20 mouse cellular contexts compared by ENCODE assay signal in genomic region chr17:31832577-31832964, GRCm38 (mm10).
"Had no signal": no experiment of that assay in that cellular context is flagged by ENCODE, and none has a peak within 500 bp of the region (broad histone marks: within the 10 kb centered on the region; RNA-seq: fewer than 3 reads in every experiment).

No protein-coding gene starts in this region.

- H3K4me3 ChIP-seq: intestine, embryonic 15.5 days; kidney, embryonic 15.5 days; left cerebral cortex, adult 2 months; limb, embryonic 13.5 days; liver, embryonic 13.5 days; lung, embryonic 15.5 days; midbrain, embryonic 12.5 days; midbrain, embryonic 15.5 days; neural tube, embryonic 12.5 days had no signal

- ATAC-seq: intestine, embryonic 15.5 days; midbrain, embryonic 15.5 days had no signal

- H3K4me2 ChIP-seq: intestine, embryonic 15.5 days; kidney, embryonic 15.5 days; limb, embryonic 13.5 days; liver, embryonic 13.5 days; lung, embryonic 15.5 days; midbrain, embryonic 12.5 days; midbrain, embryonic 15.5 days; neural tube, embryonic 12.5 days had no signal

- DNase-seq: kidney, adult 18-20 months; kidney, postnatal 10 days; kidney, postnatal 36 days; layer of hippocampus, postnatal 36 days; left cerebral cortex, postnatal 4 days; liver, embryonic 13.5 days; lung, adult 18-20 months; lung, postnatal 10 days; lung, postnatal 36 days; retina, postnatal 1 day; thymus, adult 18-20 months; thymus, postnatal 36 days had no signal

- H3K27me3 ChIP-seq: intestine, embryonic 15.5 days; kidney, embryonic 15.5 days; limb, embryonic 13.5 days; liver, embryonic 13.5 days; lung, embryonic 15.5 days; midbrain, embryonic 12.5 days; midbrain, embryonic 15.5 days; neural tube, embryonic 12.5 days had no signal

- H3K27ac ChIP-seq: left cerebral cortex, adult 2 months; limb, embryonic 13.5 days; midbrain, embryonic 12.5 days; midbrain, embryonic 15.5 days; neural tube, embryonic 12.5 days had no signal

- H3K9me3 ChIP-seq: intestine, embryonic 15.5 days; kidney, embryonic 15.5 days; liver, embryonic 13.5 days; lung, embryonic 15.5 days; midbrain, embryonic 12.5 days; midbrain, embryonic 15.5 days; neural tube, embryonic 12.5 days had no signal

- H3K36me3 ChIP-seq: intestine, embryonic 15.5 days; kidney, embryonic 15.5 days; limb, embryonic 13.5 days; liver, embryonic 13.5 days; lung, embryonic 15.5 days; midbrain, embryonic 12.5 days; midbrain, embryonic 15.5 days; neural tube, embryonic 12.5 days had no signal

- H3K9ac ChIP-seq: intestine, embryonic 15.5 days; kidney, embryonic 15.5 days; limb, embryonic 13.5 days; liver, embryonic 13.5 days; lung, embryonic 15.5 days; midbrain, embryonic 12.5 days; midbrain, embryonic 15.5 days; neural tube, embryonic 12.5 days had no signal
